Mouse (Mus musculus) lung, adult 2 months (tissue): ENCODE data around the gene Snx10.

Experiments
- CTCF ChIP-seq: fragments of 200-500 bp; IDR thresholded peaks from 2 replicates; pipeline ENCODE4 v1.5.1; 2011; ENCODE audit warnings: mild to moderate bottlenecking, low read length, control low read depth; ENCODE audit not compliant: insufficient read depth
- POLR2A ChIP-seq: fragments of 200-500 bp; IDR thresholded peaks from 2 replicates; pipeline ENCODE4 v1.6.1; 2011; ENCODE audit warnings: low read depth, mild to moderate bottlenecking, control low read depth, low read length, borderline replicate concordance; ENCODE audit errors: extremely low read depth

DNA sequence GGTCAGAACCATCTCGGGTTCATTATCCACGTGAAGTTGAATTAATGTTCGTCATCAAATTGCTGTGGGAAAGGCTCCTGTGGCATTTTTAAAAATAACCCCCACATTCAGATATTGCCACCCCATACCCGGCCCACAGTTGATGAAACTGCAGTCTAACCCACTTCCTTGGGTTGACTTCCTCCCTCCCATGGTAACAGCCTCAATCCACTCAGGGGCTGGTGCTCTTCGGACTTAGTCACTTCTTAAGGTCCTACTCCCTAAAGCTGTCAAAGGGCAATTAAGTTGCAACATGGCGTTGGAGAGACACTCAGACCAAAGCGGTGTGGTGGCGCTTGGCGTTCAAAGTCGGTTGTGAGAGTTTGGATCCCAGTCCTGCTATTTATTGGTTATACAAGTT, 80.0 kb downstream of the Snx10 start:
- TF ChIP-seq CTCF (no peak), POLR2A (no peak)
